Mouse (Mus musculus) brain, adult 10 weeks (tissue): ENCODE data around the gene Papolb. TPM values are rescaled to one million over a fixed set of nuclear protein-coding genes. Genes with fewer than 3 reads are reported as not detected.

ENCODE experiments used
- polyA plus RNA-seq: library from polyadenylated mRNA; stranded (reverse); fragments of 350-450 nt; fragmentation: Illumina TruSeq; extraction: RNeasy Lipid Tissue Mini Kit (QIAGEN cat#74804); gene quantifications from one replicate; pipeline ENCODE4 v1.2.3, GENCODE M21; 2015; ENCODE audit warnings: low read depth, low replicate concordance

The Papolb gene
- polyA plus RNA-seq, result 0.16 TPM

GRCm38 (mm10) chr5:142529915-142530314, at the start of gene Papolb:
Gene Papolb (minus strand): TSS chr5:142530076.

GRCm38 (mm10) chr5:142550706-142551652, 21.1 kb upstream of the Papolb start, which contains the start of gene Radil:
Gene Radil (minus strand): TSS chr5:142551098.

Other genes with a start within 250 kb of the Papolb start
- 16.1 TPM for gene Foxk1, start 128.6 kb downstream of the Papolb start, polyA plus RNA-seq
- 16.0 TPM for gene Ap5z1, start 66.1 kb downstream of the Papolb start, polyA plus RNA-seq
- gene Radil, start 21.0 kb upstream of the Papolb start, polyA plus RNA-seq, result 11.1 TPM
- gene Mmd2, start 78.7 kb upstream of the Papolb start, polyA plus RNA-seq, result 121 TPM
- 62.0 TPM for gene Wipi2, start 97.6 kb upstream of the Papolb start, polyA plus RNA-seq
- gene Slc29a4, start 162.4 kb upstream of the Papolb start, polyA plus RNA-seq, result 12.2 TPM